Mouse (Mus musculus) heart, postnatal 0 days (tissue): ENCODE results near the gene Gna11. TPM values are rescaled to one million over a fixed set of nuclear protein-coding genes. Genes with fewer than 3 reads are reported as not detected.
A peak's percentile ranks its signal among the peaks of the same experiment; 100 is the strongest.

Experiments used
- ATAC-seq: fragments of 200-750 bp; cut with Nextera tagmentation; 2 replicates; pipeline ENCODE4 v1.8.0; 2017; ENCODE audit warnings: low read depth, moderate number of reproducible peaks, moderate library complexity; ENCODE audit not compliant: insufficient read depth
- DNase-seq: peaks from one replicate; pipeline ENCODE4 v3.0.0-alpha.2; 2016; ENCODE audit warnings: low spot score
- H3K27ac ChIP-seq: fragments of 300-500 bp; sonication (generic); 2 replicates; pipeline ENCODE4 v1.5.1; 2014; ENCODE audit warnings: low read depth, mild to moderate bottlenecking
- H3K27me3 ChIP-seq: fragments of 300-500 bp; sonication (generic); 2 replicates; pipeline ENCODE4 v1.6.1; 2014; ENCODE audit warnings: low read length, mixed read lengths; ENCODE audit not compliant: control insufficient read depth, insufficient read depth
- H3K36me3 ChIP-seq: fragments of 300-500 bp; sonication (generic); replicated peaks from 2 replicates; pipeline ENCODE4 v1.6.1; 2014; ENCODE audit warnings: low read length, mixed read lengths; ENCODE audit not compliant: control insufficient read depth, insufficient read depth
- H3K4me1 ChIP-seq: fragments of 300-500 bp; sonication (generic); 2 replicates; pipeline ENCODE4 v1.6.1; 2014; ENCODE audit warnings: antibody characterized with exemption; ENCODE audit not compliant: control insufficient read depth, insufficient read depth
- H3K4me2 ChIP-seq: fragments of 300-500 bp; sonication (generic); 2 replicates; pipeline ENCODE4 v1.6.1; 2014; ENCODE audit warnings: low read depth, mild to moderate bottlenecking, low read length, moderate library complexity
- H3K4me3 ChIP-seq: fragments of 300-500 bp; sonication (generic); 2 replicates; pipeline ENCODE4 v1.5.1; 2014; ENCODE audit warnings: low read depth, low read length
- H3K9ac ChIP-seq: fragments of 300-500 bp; sonication (generic); replicated peaks from 2 replicates; pipeline ENCODE4 v1.6.1; 2014; ENCODE audit warnings: low read depth, low read length, mixed read lengths
- H3K9me3 ChIP-seq: fragments of 300-500 bp; sonication (generic); replicated peaks from 2 replicates; pipeline ENCODE4 v1.6.1; 2016; ENCODE audit warnings: low read length; ENCODE audit not compliant: control insufficient read depth
- CTCF ChIP-seq: IDR thresholded peaks from 2 replicates; pipeline ENCODE4 v1.5.1; 2016; ENCODE audit warnings: antibody characterized with exemption, control low read depth, low read depth
- EP300 ChIP-seq: IDR thresholded peaks from 2 replicates; pipeline ENCODE4 v1.6.1; 2016; ENCODE audit warnings: antibody characterized with exemption, low read depth
- WGBS: fragments of 180-500 bp; shearing (Covaris S2); extraction: QIAGEN DNeasy Blood & Tissue Kit; methylation state at CpG from one replicate; pipeline ENCODE4 v1.1.7; 2014; 5-methylcytosine and 5-hydroxymethylcytosine counted together
- polyA plus RNA-seq: library from polyadenylated mRNA; unstranded; fragments of >200 nt; fragmentation: Nextera tagmentation; extraction: Ambion mirVana; gene quantifications from 2 replicates; pipeline ENCODE4 v1.2.1, GENCODE M21; 2015
- total RNA-seq: library from RNA; depleted of rRNA; stranded (reverse); fragments of >200 nt; gene quantifications from 2 replicates; pipeline ENCODE4 v1.2.3, GENCODE M21; 2014; ENCODE audit warnings: low replicate concordance

The Gna11 gene
- total and polyA plus RNA-seq, 2 experiments from 2014 or later, result 52.4 to 68.2 TPM

- Histone ChIP-seq H3K27me3 (no peaks in the 10 kb centered on the region), H3K9ac (no peak overlapping the region), H3K36me3 (peaks cover 17% of the 10 kb centered on the region), H3K27ac (no peak overlapping the region), H3K9me3 (no peaks in the 10 kb centered on the region), H3K4me3 (no peak overlapping the region), H3K4me1 (0 out of 2 replicates have a peak, but pooled peaks cover 3% of the 10 kb centered on the region), H3K4me2 (no peak overlapping the region)
- TF ChIP-seq EP300 (no peak), CTCF (no peak)
- DNase-seq, result no peak
- no peak for ATAC-seq
- 60% methylated on average over 6 of the region's 6 CpGs for WGBS
Observed at GRCm38 (mm10) chr10:81583347-81583746, 38.4 kb upstream of the Gna11 start.

GRCm38 (mm10) chr10:81580441-81581070 is 35.6 kb upstream of the Gna11 start:
- Histone ChIP-seq H3K27me3 (no peaks in the 10 kb centered on the region), H3K9ac (no peak overlapping the region), H3K27ac (no peak overlapping the region), H3K36me3 (peaks cover 6% of the 10 kb centered on the region; the same call in 1 of the 2 replicates), H3K4me1 (peaks cover 5% of the 10 kb centered on the region; the same call in 1 of the 2 replicates), H3K4me2 (no peak overlapping the region), H3K9me3 (no peaks in the 10 kb centered on the region), H3K4me3 (no peak overlapping the region)
- DNase-seq, result no peak
- TF ChIP-seq EP300, result no peak
- TF ChIP-seq CTCF, result peak; percentile 28; the same call in 1 of the 2 replicates
- 52% methylated on average over 25 of the region's 25 CpGs for WGBS
- ATAC-seq, result no peak

DNA sequence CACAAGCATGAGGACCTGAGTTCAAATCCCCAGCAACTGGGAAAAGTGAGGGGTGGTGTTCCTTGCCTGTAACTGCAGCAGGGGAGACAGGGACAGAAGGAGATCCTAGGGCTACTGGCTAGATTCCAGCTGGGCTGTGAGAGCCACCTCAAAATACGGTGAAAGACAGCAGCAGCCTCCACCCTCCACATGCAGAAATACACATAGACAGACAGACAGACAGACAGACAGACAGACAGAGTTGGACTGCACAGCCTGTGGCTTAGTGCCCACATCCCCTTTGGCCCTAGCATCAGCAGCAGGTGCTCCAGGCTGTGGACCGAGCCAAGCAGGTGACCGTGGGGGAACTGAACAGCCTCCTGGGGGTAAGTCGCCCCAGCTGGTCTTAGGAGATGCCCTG is 35.0 kb upstream of the Gna11 start:
- DNase-seq (no peak), ATAC-seq (no peak)
- 63% methylated on average over 4 of the region's 4 CpGs for WGBS
- Histone ChIP-seq H3K27ac (no peak overlapping the region), H3K9ac (no peak overlapping the region), H3K36me3 (peaks cover 6% of the 10 kb centered on the region; the same call in 1 of the 2 replicates), H3K4me3 (no peak overlapping the region), H3K4me2 (no peak overlapping the region), H3K4me1 (peaks cover 9% of the 10 kb centered on the region; the same call in 1 of the 2 replicates), H3K27me3 (no peaks in the 10 kb centered on the region), H3K9me3 (no peaks in the 10 kb centered on the region)
- TF ChIP-seq EP300 (no peak), CTCF (no peak)

- DNase-seq (no peak), ATAC-seq (no peak)
- TF ChIP-seq CTCF (no peak), EP300 (no peak)
- H3K4me1 ChIP-seq, result peaks cover 19% of the 10 kb centered on the region
- H3K36me3 ChIP-seq, result no peaks in the 10 kb centered on the region; the same call in 1 of the 2 replicates
- no peaks in the 10 kb centered on the region for H3K9me3 ChIP-seq
- peak overlapping the region; percentile 62 for H3K9ac ChIP-seq
- peak overlapping the region; percentile 79 for H3K4me2 ChIP-seq
- no peak overlapping the region for H3K27ac ChIP-seq
- WGBS, result 4% methylated on average over 6 of the region's 6 CpGs
- peak overlapping the region; percentile 70 for H3K4me3 ChIP-seq
- no peaks in the 10 kb centered on the region for H3K27me3 ChIP-seq
Observed at GRCm38 (mm10) chr10:81575695-81576094, 30.7 kb upstream of the Gna11 start.

DNA sequence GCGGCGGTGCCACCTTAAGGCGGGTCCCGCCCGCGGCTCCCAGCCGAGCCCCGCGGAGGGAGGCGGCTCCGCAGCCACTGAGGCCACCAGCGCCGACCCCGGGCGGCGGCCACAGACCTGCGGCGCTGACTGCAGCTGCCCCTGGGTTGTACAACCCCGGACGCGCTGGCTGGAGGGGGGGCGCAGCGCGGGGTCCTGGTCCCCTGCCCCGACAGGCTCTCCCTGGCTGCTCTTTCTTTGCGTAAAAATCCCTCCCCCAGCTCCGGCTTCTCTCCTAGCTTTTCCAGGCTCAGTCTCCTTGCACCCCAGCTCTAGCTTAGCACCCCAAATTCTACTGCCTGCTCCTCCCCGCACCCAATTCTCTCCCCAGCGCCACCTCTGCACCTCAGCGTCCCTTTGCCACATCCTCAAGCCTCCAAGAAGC is 30.2 kb upstream of the Gna11 start:
- no peak overlapping the region for H3K27ac ChIP-seq
- no peaks in the 10 kb centered on the region for H3K27me3 ChIP-seq
- peak; percentile 52 for DNase-seq
- H3K4me2 ChIP-seq, result peak overlapping the region; percentile 79
- peak overlapping the region; percentile 62 for H3K9ac ChIP-seq
- H3K4me3 ChIP-seq, result peak overlapping the region; percentile 70
- H3K36me3 ChIP-seq, result no peaks in the 10 kb centered on the region; the same call in 1 of the 2 replicates
- TF ChIP-seq CTCF (no peak), EP300 (no peak)
- peaks cover 17% of the 10 kb centered on the region for H3K4me1 ChIP-seq
- ATAC-seq, result no peak
- 1% methylated on average over 22 of the region's 30 CpGs for WGBS
- no peaks in the 10 kb centered on the region for H3K9me3 ChIP-seq
